Mouse (Mus musculus): ENCODE data around the gene Ubap1l. TPM values are rescaled to one million over a fixed set of nuclear protein-coding genes. Genes with fewer than 3 reads are reported as not detected.

Gene Ubap1l
- total RNA-seq, 2 experiments from 2014 or later = 0.20 to 0.39 TPM

- no peak for DNase-seq (ENCODE audit: low spot score)
- intact Hi-C loops (cut with DNase I) = loop anchor here (1.0 kb wide), 1 partner anchor 61 kb away; no protein-coding TSS in a partner anchor
Observed at GRCm38 (mm10) chr9:65371756-65372155, 10.9 kb downstream of the Ubap1l start.

GRCm38 (mm10) chr9:65372449-65372848, 11.6 kb downstream of the Ubap1l start:
- intact Hi-C loops (cut with DNase I) = loop anchor here (1.0 kb wide), 1 partner anchor 60 kb away; no protein-coding TSS in a partner anchor
- DNase-seq (ENCODE audit: low spot score) = no peak

GRCm38 (mm10) chr9:65374468-65375162, 13.8 kb downstream of the Ubap1l start:
- intact Hi-C loops (cut with DNase I) = no loop called here
- DNase-seq (ENCODE audit: low spot score) = no peak

- intact Hi-C loops (cut with DNase I) = no loop called here
- no peak for DNase-seq (ENCODE audit: low spot score)
Observed at GRCm38 (mm10) chr9:65375163-65375934, 14.5 kb downstream of the Ubap1l start.

GRCm38 (mm10) chr9:65381017-65381590, 20.3 kb downstream of the Ubap1l start:
- no peak for DNase-seq (ENCODE audit: low spot score)
- intact Hi-C loops (cut with DNase I) = no loop called here

GRCm38 (mm10) chr9:65382031-65382750, 21.4 kb downstream of the Ubap1l start:
- DNase-seq (ENCODE audit: low spot score) = no peak
- intact Hi-C loops (cut with DNase I) = no loop called here

- no peak for DNase-seq (ENCODE audit: low spot score)
- intact Hi-C loops (cut with DNase I) = no loop called here
Observed at GRCm38 (mm10) chr9:65382751-65383097, 21.9 kb downstream of the Ubap1l start.

GRCm38 (mm10) chr9:65384276-65384675, 23.4 kb downstream of the Ubap1l start:
- DNase-seq (ENCODE audit: low spot score) = no peak

GRCm38 (mm10) chr9:65386373-65387140, 25.7 kb downstream of the Ubap1l start:
- intact Hi-C loops (cut with DNase I) = no loop called here
- DNase-seq (ENCODE audit: low spot score) = no peak

More at GRCm38 (mm10) chr9:65384276-65384675, 23.4 kb downstream of the Ubap1l start:
- intact Hi-C loops (cut with DNase I) = no loop called here

- no peak for DNase-seq (ENCODE audit: low spot score)
- intact Hi-C loops (cut with DNase I) = no loop called here
Observed at GRCm38 (mm10) chr9:65390752-65391612, 30.1 kb downstream of the Ubap1l start.

- no peak for DNase-seq (ENCODE audit: low spot score)
- intact Hi-C loops (cut with DNase I) = no loop called here
Observed at GRCm38 (mm10) chr9:65391613-65391964, 30.7 kb downstream of the Ubap1l start, which contains the start of gene Kbtbd13. Gene Kbtbd13 (minus strand): TSS chr9:65391652.

GRCm38 (mm10) chr9:65392638-65393364, 32.0 kb downstream of the Ubap1l start:
- intact Hi-C loops (cut with DNase I) = loop anchor here (2.0 kb wide), 1 partner anchor 40 kb away; no protein-coding TSS in a partner anchor
- no peak for DNase-seq (ENCODE audit: low spot score)

- intact Hi-C loops (cut with DNase I) = loop anchor here (2.0 kb wide), 1 partner anchor 39 kb away; no protein-coding TSS in a partner anchor
- DNase-seq (ENCODE audit: low spot score) = no peak
Observed at GRCm38 (mm10) chr9:65393606-65394005, 32.8 kb downstream of the Ubap1l start.

GRCm38 (mm10) chr9:65394360-65394759, 33.5 kb downstream of the Ubap1l start:
- intact Hi-C loops (cut with DNase I) = no loop called here
- no peak for DNase-seq (ENCODE audit: low spot score)

GRCm38 (mm10) chr9:65398279-65398678, 37.4 kb downstream of the Ubap1l start, which contains the start of gene Rasl12:
Gene Rasl12 (plus strand): TSS chr9:65398506.
- intact Hi-C loops (cut with DNase I) = no loop called here

GRCm38 (mm10) chr9:65399934-65400333, 39.1 kb downstream of the Ubap1l start:
- DNase-seq (ENCODE audit: low spot score) = no peak
- intact Hi-C loops (cut with DNase I) = no loop called here

More at GRCm38 (mm10) chr9:65398279-65398678, 37.4 kb downstream of the Ubap1l start, which contains the start of gene Rasl12:
- peak; percentile 68 for DNase-seq (ENCODE audit: low spot score)

- DNase-seq (ENCODE audit: low spot score) = peak; percentile 80
- intact Hi-C loops (cut with DNase I) = no loop called here
Observed at GRCm38 (mm10) chr9:65404331-65405183, 43.7 kb downstream of the Ubap1l start.

All from heart, postnatal 25 days (tissue).